Mouse (Mus musculus) heart, postnatal 0 days (tissue): ENCODE data around the gene Wdr60. TPM values are rescaled to one million over a fixed set of nuclear protein-coding genes. Genes with fewer than 3 reads are reported as not detected.

Experiments
- ATAC-seq: fragments of 200-750 bp; cut with Nextera tagmentation; 2 replicates; pipeline ENCODE4 v1.8.0; 2017; ENCODE audit warnings: low read depth, moderate number of reproducible peaks, moderate library complexity; ENCODE audit not compliant: insufficient read depth
- DNase-seq: peaks from one replicate; pipeline ENCODE4 v3.0.0-alpha.2; 2016; ENCODE audit warnings: low spot score
- H3K27ac ChIP-seq: fragments of 300-500 bp; sonication (generic); 2 replicates; pipeline ENCODE4 v1.5.1; 2014; ENCODE audit warnings: low read depth, mild to moderate bottlenecking
- H3K27me3 ChIP-seq: fragments of 300-500 bp; sonication (generic); 2 replicates; pipeline ENCODE4 v1.6.1; 2014; ENCODE audit warnings: low read length, mixed read lengths; ENCODE audit not compliant: control insufficient read depth, insufficient read depth
- H3K36me3 ChIP-seq: fragments of 300-500 bp; sonication (generic); replicated peaks from 2 replicates; pipeline ENCODE4 v1.6.1; 2014; ENCODE audit warnings: low read length, mixed read lengths; ENCODE audit not compliant: control insufficient read depth, insufficient read depth
- H3K4me1 ChIP-seq: fragments of 300-500 bp; sonication (generic); 2 replicates; pipeline ENCODE4 v1.6.1; 2014; ENCODE audit warnings: antibody characterized with exemption; ENCODE audit not compliant: control insufficient read depth, insufficient read depth
- H3K4me2 ChIP-seq: fragments of 300-500 bp; sonication (generic); 2 replicates; pipeline ENCODE4 v1.6.1; 2014; ENCODE audit warnings: low read depth, mild to moderate bottlenecking, low read length, moderate library complexity
- H3K4me3 ChIP-seq: fragments of 300-500 bp; sonication (generic); 2 replicates; pipeline ENCODE4 v1.5.1; 2014; ENCODE audit warnings: low read depth, low read length
- H3K9ac ChIP-seq: fragments of 300-500 bp; sonication (generic); replicated peaks from 2 replicates; pipeline ENCODE4 v1.6.1; 2014; ENCODE audit warnings: low read depth, low read length, mixed read lengths
- H3K9me3 ChIP-seq: fragments of 300-500 bp; sonication (generic); replicated peaks from 2 replicates; pipeline ENCODE4 v1.6.1; 2016; ENCODE audit warnings: low read length; ENCODE audit not compliant: control insufficient read depth
- CTCF ChIP-seq: IDR thresholded peaks from 2 replicates; pipeline ENCODE4 v1.5.1; 2016; ENCODE audit warnings: antibody characterized with exemption, control low read depth, low read depth
- EP300 ChIP-seq: IDR thresholded peaks from 2 replicates; pipeline ENCODE4 v1.6.1; 2016; ENCODE audit warnings: antibody characterized with exemption, low read depth
- WGBS: fragments of 180-500 bp; shearing (Covaris S2); extraction: QIAGEN DNeasy Blood & Tissue Kit; methylation state at CpG from one replicate; pipeline ENCODE4 v1.1.7; 2014; 5-methylcytosine and 5-hydroxymethylcytosine counted together
- polyA plus RNA-seq: library from polyadenylated mRNA; unstranded; fragments of >200 nt; fragmentation: Nextera tagmentation; extraction: Ambion mirVana; gene quantifications from 2 replicates; pipeline ENCODE4 v1.2.1, GENCODE M21; 2015
- total RNA-seq: library from RNA; depleted of rRNA; stranded (reverse); fragments of >200 nt; gene quantifications from 2 replicates; pipeline ENCODE4 v1.2.3, GENCODE M21; 2014; ENCODE audit warnings: low replicate concordance

Wdr60 gene
- total and polyA plus RNA-seq, 2 experiments from 2014 or later: 3.1 TPM; not detected in 1

- no peak overlapping the region for H3K9ac ChIP-seq
- H3K4me1 ChIP-seq: no peaks in the 10 kb centered on the region
- TF ChIP-seq CTCF (peak; percentile 87), EP300 (no peak)
- DNase-seq: peak; percentile 32
- no peaks in the 10 kb centered on the region for H3K36me3 ChIP-seq
- H3K27me3 ChIP-seq: no peaks in the 10 kb centered on the region
- no peak overlapping the region for H3K4me2 ChIP-seq
- no peaks in the 10 kb centered on the region for H3K9me3 ChIP-seq
- peak; percentile 27; the same call in 1 of the 2 replicates for ATAC-seq
- H3K27ac ChIP-seq: no peak overlapping the region
- 32% methylated on average over 9 of the region's 9 CpGs for WGBS
- no peak overlapping the region for H3K4me3 ChIP-seq
These were observed 60.4 kb downstream of the Wdr60 start for GRCm38 (mm10) chr12:116202176-116202981.

DNA sequence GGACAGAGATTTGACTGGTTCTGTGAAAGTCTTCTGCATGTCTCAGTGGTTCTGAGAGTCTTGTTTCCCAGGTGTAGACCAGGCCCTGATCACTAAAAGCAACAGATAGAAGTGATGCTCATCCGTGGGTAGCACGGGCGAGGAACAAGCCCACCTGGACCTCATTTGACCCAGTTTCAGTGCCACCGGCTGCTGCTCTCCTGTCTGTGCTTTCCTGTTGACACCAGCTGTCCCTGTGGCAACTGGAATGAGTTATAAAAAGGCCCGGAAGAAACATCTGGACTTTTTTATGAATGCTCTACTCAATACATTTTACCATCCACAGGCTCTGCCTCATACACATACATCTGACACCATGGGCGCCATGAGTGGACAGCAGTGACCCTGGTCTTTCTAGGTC, 64.0 kb downstream of the Wdr60 start:
- Histone ChIP-seq H3K9me3 (no peaks in the 10 kb centered on the region), H3K9ac (no peak overlapping the region), H3K4me1 (no peaks in the 10 kb centered on the region), H3K27ac (no peak overlapping the region), H3K36me3 (no peaks in the 10 kb centered on the region), H3K27me3 (0 out of 2 replicates have a peak, but pooled peaks cover 3% of the 10 kb centered on the region), H3K4me3 (no peak overlapping the region), H3K4me2 (no peak overlapping the region)
- ATAC-seq (no peak), DNase-seq (no peak)
- no peak for TF ChIP-seq EP300
- no peak for TF ChIP-seq CTCF
- 80% methylated on average over 6 of the region's 6 CpGs for WGBS

DNA sequence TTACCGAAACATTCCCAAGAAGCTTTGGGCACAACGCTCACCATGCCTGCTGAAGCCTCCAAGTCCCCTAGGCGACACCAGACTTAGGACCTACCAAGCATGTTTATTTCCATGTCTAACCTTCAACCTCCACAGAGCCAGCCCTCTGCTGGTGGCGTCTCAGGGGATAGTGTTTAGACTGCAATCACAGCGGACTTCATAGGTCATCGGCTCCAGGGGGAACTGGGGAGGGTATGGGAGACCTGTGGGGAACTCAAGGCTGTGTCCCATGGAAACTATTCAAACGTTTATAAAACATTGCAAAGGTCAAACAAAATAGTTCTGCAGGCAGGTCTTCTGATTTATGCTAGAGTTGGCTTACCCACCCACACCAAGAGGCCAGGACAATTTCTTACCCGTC, 66.6 kb downstream of the Wdr60 start:
- H3K4me1 ChIP-seq: no peaks in the 10 kb centered on the region
- ATAC-seq (no peak), DNase-seq (no peak)
- no peak overlapping the region for H3K4me3 ChIP-seq
- H3K27me3 ChIP-seq: 0 out of 2 replicates have a peak, but pooled peaks cover 3% of the 10 kb centered on the region
- WGBS: 68% methylated on average over 8 of the region's 8 CpGs
- H3K9me3 ChIP-seq: no peaks in the 10 kb centered on the region
- no peaks in the 10 kb centered on the region for H3K36me3 ChIP-seq
- TF ChIP-seq CTCF: no peak
- no peak for TF ChIP-seq EP300
- H3K4me2 ChIP-seq: no peak overlapping the region
- H3K9ac ChIP-seq: no peak overlapping the region
- H3K27ac ChIP-seq: no peak overlapping the region

DNA sequence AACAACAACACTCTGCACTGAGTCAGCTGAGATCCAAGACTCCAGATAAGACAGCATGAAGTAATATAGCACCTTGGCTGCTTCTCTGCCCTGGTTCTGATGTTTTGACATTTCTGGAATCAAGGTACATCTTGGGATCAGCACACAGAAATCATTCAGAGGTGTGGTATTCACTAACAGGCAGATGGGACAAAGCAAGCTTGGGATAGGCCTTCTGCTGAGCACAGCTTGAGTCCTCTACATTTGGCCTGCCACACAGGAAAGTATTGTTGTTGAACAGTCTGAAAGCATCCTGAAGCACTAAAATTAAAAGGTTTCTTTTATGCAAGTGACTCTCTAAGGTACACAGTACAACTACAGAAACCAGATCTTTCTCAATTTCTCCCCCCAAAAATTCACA, 68.2 kb downstream of the Wdr60 start:
- Histone ChIP-seq H3K4me2 (no peak overlapping the region), H3K36me3 (no peaks in the 10 kb centered on the region), H3K9me3 (no peaks in the 10 kb centered on the region), H3K4me3 (no peak overlapping the region), H3K4me1 (no peaks in the 10 kb centered on the region), H3K27ac (no peak overlapping the region), H3K27me3 (0 out of 2 replicates have a peak, but pooled peaks cover 3% of the 10 kb centered on the region), H3K9ac (no peak overlapping the region)
- ATAC-seq (no peak), DNase-seq (no peak)
- no peak for TF ChIP-seq EP300
- no peak for TF ChIP-seq CTCF

DNA sequence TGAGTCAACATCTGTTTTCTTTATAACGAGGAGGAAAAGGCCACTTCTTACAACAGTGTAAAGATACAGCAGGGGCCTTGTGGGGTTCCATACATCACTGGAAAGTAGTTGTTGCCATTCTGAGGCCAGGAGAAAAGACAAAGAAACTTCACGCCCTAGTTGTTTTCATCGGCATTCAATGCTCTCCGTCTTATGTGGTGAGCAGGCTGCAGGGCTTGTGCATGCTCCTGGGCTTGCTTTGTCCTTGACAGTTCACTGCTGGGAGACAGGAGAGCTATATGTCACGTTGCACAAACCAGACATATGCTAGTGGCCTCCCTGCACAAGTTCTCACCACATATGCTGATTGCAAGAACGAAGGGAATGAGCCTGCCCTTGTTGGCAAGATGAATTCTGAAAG, 68.9 kb downstream of the Wdr60 start:
- H3K27me3 ChIP-seq: 0 out of 2 replicates have a peak, but pooled peaks cover 3% of the 10 kb centered on the region
- H3K4me2 ChIP-seq: no peak overlapping the region
- DNase-seq (no peak), ATAC-seq (no peak)
- no peak overlapping the region for H3K4me3 ChIP-seq
- H3K9ac ChIP-seq: no peak overlapping the region
- 0 out of 2 replicates have a peak, but pooled peaks cover 2% of the 10 kb centered on the region for H3K9me3 ChIP-seq
- no peak overlapping the region for H3K27ac ChIP-seq
- no peaks in the 10 kb centered on the region for H3K36me3 ChIP-seq
- no peaks in the 10 kb centered on the region for H3K4me1 ChIP-seq
- TF ChIP-seq CTCF (no peak), EP300 (no peak)
- 64% methylated on average over 6 of the region's 6 CpGs for WGBS
